Mouse (Mus musculus): Measurements from ENCODE around the gene Tcea3. TPM values are rescaled to one million over a fixed set of nuclear protein-coding genes. Genes with fewer than 3 reads are reported as not detected.

Gene Tcea3
- polyA plus RNA-seq, 1 experiment from 2014 or later = 17.3 TPM

DNA sequence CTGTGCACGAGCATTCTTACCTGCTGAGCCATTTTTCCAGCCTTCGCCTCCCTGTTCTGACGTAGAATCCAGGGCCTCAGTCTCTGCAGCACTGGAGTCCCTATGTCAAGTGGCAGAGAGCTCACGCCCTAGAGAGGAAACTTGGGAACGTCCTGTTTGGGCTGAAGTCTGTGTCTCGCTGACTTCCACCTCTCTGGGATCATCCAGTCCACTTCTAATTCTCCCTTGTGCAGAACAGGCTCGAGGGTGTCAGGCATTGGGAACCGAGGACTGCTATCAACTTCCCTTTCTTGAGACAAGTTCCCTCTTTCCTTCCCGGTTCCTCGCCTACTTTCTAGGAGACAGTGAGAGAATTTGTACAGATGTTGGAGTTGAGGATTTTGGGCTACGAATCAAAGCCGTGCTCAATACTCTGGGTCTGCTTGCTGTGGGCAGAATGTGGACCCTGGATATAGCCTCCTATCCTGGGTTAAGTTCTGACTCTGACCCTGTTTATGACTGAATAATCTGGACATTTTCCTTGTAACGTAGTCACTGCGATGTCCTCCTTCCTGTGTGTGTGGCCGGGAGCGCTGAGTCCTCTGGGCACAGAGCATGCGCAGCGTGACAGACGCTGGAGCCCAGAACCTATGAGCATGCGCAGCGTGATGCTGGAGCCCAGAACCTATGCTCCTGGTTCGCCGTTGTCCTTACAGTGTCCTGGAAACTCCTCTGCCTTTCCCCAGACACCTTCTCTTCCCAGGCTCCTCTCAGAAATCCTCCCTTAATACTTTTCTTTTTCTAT, 22.7 kb upstream of the Tcea3 start:
- H3K9ac ChIP-seq (ENCODE audit: low read depth, low read length) = no peak overlapping the region
- H3K4me2 ChIP-seq = no peak overlapping the region
- peaks cover 14% of the 10 kb centered on the region for H3K27me3 ChIP-seq (replicated peaks; ENCODE audit: control insufficient read depth, insufficient read depth, low read length)
- no peaks in the 10 kb centered on the region for H3K9me3 ChIP-seq (ENCODE audit: control insufficient read depth, low read length)
- no peak overlapping the region for H3K4me3 ChIP-seq (ENCODE audit: low read depth, low read length)
- H3K27ac ChIP-seq (ENCODE audit: low read depth, low read length) = no peak overlapping the region
- no peak for DNase-seq (ENCODE audit: low spot score)
- WGBS = 63% methylated on average over 23 of the region's 23 CpGs
- ATAC-seq (replicated peaks; ENCODE audit: low FRiP score) = no peak
- no peaks in the 10 kb centered on the region for H3K36me3 ChIP-seq (ENCODE audit: control insufficient read depth, insufficient read depth, low read length)
- H3K4me1 ChIP-seq (replicated peaks; ENCODE audit: control insufficient read depth, insufficient read depth, low read length) = no peaks in the 10 kb centered on the region

DNA sequence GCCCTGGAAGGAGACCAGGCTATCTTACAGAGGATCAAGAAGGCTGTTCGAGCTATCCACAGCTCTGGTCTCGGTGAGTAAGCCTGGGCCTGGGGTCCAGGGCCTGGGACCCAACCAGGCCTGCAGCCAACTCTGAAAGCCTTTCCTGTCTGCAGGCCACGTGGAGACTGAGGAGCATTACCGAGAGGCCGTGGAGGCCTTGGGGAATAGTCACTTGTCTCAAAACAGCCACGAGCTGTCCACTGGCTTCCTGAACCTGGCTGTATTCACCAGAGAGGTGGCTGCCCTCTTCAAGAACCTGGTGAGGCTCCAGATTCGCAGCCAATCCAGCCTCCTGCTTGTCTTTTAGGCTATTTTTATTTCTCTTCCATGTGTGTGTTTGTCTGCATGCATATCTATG, 20.1 kb upstream of the Tcea3 start:
- DNase-seq (ENCODE audit: low spot score) (no peak), ATAC-seq (replicated peaks; ENCODE audit: low FRiP score) (no peak)
- no peaks in the 10 kb centered on the region for H3K4me1 ChIP-seq (replicated peaks; ENCODE audit: control insufficient read depth, insufficient read depth, low read length)
- H3K36me3 ChIP-seq (ENCODE audit: control insufficient read depth, insufficient read depth, low read length) = no peaks in the 10 kb centered on the region
- no peaks in the 10 kb centered on the region for H3K27me3 ChIP-seq (replicated peaks; ENCODE audit: control insufficient read depth, insufficient read depth, low read length)
- WGBS = 63% methylated on average over 7 of the region's 7 CpGs
- no peak overlapping the region for H3K4me2 ChIP-seq
- H3K9ac ChIP-seq (ENCODE audit: low read depth, low read length) = no peak overlapping the region
- H3K27ac ChIP-seq (ENCODE audit: low read depth, low read length) = no peak overlapping the region
- no peak overlapping the region for H3K4me3 ChIP-seq (ENCODE audit: low read depth, low read length)
- H3K9me3 ChIP-seq (ENCODE audit: control insufficient read depth, low read length) = no peaks in the 10 kb centered on the region

DNA sequence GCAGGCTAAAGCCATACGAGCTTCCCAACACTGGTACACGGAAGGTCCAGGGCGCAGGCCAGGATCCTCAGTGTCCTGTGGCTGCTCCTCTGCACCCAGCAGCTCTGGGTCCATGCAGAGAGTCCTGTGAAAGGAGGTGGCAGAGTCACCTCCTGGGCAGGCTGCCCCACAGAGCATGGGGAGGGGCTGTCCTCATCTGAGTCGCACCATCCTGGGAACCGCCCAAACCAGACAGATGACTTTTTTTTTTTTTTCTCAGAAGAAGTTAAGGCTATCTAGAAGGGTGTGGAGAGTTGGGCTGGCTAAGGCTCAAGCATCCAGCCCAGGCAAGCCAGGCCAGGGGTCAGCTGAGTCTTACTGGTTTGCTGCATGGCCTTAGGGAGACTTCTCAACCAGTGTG, 18.9 kb upstream of the Tcea3 start:
- no peak overlapping the region for H3K4me2 ChIP-seq
- DNase-seq (ENCODE audit: low spot score) (no peak), ATAC-seq (replicated peaks; ENCODE audit: low FRiP score) (no peak)
- H3K27me3 ChIP-seq (replicated peaks; ENCODE audit: control insufficient read depth, insufficient read depth, low read length) = no peaks in the 10 kb centered on the region
- H3K4me3 ChIP-seq (ENCODE audit: low read depth, low read length) = no peak overlapping the region
- H3K27ac ChIP-seq (ENCODE audit: low read depth, low read length) = no peak overlapping the region
- H3K36me3 ChIP-seq (ENCODE audit: control insufficient read depth, insufficient read depth, low read length) = no peaks in the 10 kb centered on the region
- no peak overlapping the region for H3K9ac ChIP-seq (ENCODE audit: low read depth, low read length)
- no peaks in the 10 kb centered on the region for H3K4me1 ChIP-seq (replicated peaks; ENCODE audit: control insufficient read depth, insufficient read depth, low read length)
- H3K9me3 ChIP-seq (ENCODE audit: control insufficient read depth, low read length) = no peaks in the 10 kb centered on the region
- WGBS = 65% methylated on average over 5 of the region's 5 CpGs

DNA sequence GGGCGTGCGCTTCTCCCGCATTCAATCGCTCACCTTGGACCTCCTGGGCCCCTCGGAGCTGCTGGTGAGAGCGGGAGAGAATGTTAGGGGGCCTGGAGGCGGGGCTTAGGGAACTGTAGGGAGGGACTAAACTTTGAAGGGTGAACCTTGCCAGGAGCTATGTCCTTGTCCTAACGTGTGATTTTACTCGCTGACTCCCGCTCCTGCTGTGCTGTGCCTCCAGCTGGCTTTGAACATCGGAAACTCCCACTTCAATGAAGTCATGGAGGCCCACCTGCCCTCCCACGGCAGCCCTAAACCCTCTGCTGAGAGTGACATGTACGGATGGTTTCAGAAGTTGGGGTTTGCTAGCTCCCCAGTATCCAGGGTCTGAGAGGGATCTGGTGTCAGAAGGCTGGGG, 8.9 kb upstream of the Tcea3 start:
- H3K27ac ChIP-seq (ENCODE audit: low read depth, low read length) = no peak overlapping the region
- no peaks in the 10 kb centered on the region for H3K4me1 ChIP-seq (replicated peaks; ENCODE audit: control insufficient read depth, insufficient read depth, low read length)
- WGBS = 17% methylated on average over 13 of the region's 13 CpGs
- no peak for ATAC-seq (replicated peaks; ENCODE audit: low FRiP score)
- H3K27me3 ChIP-seq (replicated peaks; ENCODE audit: control insufficient read depth, insufficient read depth, low read length) = peaks cover 61% of the 10 kb centered on the region
- 0 out of 2 replicates have a peak overlapping the region, but pooled peaks have one; percentile 20 for H3K4me2 ChIP-seq
- no peak overlapping the region for H3K9ac ChIP-seq (ENCODE audit: low read depth, low read length)
- H3K9me3 ChIP-seq (ENCODE audit: control insufficient read depth, low read length) = no peaks in the 10 kb centered on the region
- DNase-seq (ENCODE audit: low spot score) = no peak
- no peak overlapping the region for H3K4me3 ChIP-seq (ENCODE audit: low read depth, low read length)
- H3K36me3 ChIP-seq (ENCODE audit: control insufficient read depth, insufficient read depth, low read length) = no peaks in the 10 kb centered on the region

DNA sequence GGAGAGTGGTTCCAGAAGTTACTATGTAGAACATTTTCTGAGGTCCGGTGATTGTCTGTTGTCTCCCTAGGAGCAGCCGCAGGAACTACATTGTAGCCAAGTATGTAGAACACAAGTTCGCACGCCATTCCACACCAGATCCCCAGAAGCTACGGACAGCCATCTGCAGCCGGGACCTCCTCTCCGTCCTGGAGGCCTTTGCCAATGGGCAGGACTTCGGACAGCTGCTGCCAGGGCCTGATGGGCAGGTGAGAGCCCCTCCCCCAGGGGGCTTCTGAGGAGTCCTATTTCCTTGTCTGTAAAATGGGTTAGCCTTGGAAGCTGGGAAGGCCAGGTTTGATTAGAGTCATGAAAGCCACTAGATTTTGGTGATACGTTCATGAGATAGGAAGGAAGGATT, 8.4 kb upstream of the Tcea3 start:
- no peak overlapping the region for H3K9ac ChIP-seq (ENCODE audit: low read depth, low read length)
- no peaks in the 10 kb centered on the region for H3K9me3 ChIP-seq (ENCODE audit: control insufficient read depth, low read length)
- H3K4me2 ChIP-seq = no peak overlapping the region
- DNase-seq (ENCODE audit: low spot score) (no peak), ATAC-seq (replicated peaks; ENCODE audit: low FRiP score) (no peak)
- H3K27ac ChIP-seq (ENCODE audit: low read depth, low read length) = no peak overlapping the region
- H3K36me3 ChIP-seq (ENCODE audit: control insufficient read depth, insufficient read depth, low read length) = no peaks in the 10 kb centered on the region
- no peak overlapping the region for H3K4me3 ChIP-seq (ENCODE audit: low read depth, low read length)
- H3K27me3 ChIP-seq (replicated peaks; ENCODE audit: control insufficient read depth, insufficient read depth, low read length) = peaks cover 62% of the 10 kb centered on the region
- WGBS = 57% methylated on average over 9 of the region's 9 CpGs
- no peaks in the 10 kb centered on the region for H3K4me1 ChIP-seq (replicated peaks; ENCODE audit: control insufficient read depth, insufficient read depth, low read length)

DNA sequence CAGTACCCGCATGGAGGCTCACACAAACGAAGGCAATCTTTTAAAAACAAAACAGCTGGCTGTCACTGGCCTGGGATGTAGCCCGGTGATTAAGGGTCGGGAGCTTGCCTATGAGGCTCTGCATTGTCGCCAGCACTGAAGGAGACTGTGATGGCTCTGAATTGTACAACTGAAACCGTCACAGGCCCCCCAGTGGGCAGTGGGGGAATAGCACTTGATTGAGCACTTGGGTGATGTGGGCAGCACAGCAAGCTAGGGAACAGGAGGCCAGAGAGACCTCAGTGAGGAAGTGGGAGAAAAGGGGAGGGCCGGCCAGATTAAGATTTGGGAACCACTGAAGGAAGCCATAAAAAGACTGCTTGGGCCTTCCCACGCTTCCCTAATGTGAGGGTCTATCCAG, 7.9 kb upstream of the Tcea3 start:
- H3K27me3 ChIP-seq (replicated peaks; ENCODE audit: control insufficient read depth, insufficient read depth, low read length) = peaks cover 64% of the 10 kb centered on the region
- no peak overlapping the region for H3K4me3 ChIP-seq (ENCODE audit: low read depth, low read length)
- WGBS = 14% methylated on average over 8 of the region's 8 CpGs
- H3K27ac ChIP-seq (ENCODE audit: low read depth, low read length) = no peak overlapping the region
- H3K4me1 ChIP-seq (replicated peaks; ENCODE audit: control insufficient read depth, insufficient read depth, low read length) = no peaks in the 10 kb centered on the region
- H3K4me2 ChIP-seq = no peak overlapping the region
- no peak overlapping the region for H3K9ac ChIP-seq (ENCODE audit: low read depth, low read length)
- peak; percentile 78 for DNase-seq (ENCODE audit: low spot score)
- no peak; the same call in 1 of the 2 replicates for ATAC-seq (replicated peaks; ENCODE audit: low FRiP score)
- H3K36me3 ChIP-seq (ENCODE audit: control insufficient read depth, insufficient read depth, low read length) = no peaks in the 10 kb centered on the region
- no peaks in the 10 kb centered on the region for H3K9me3 ChIP-seq (ENCODE audit: control insufficient read depth, low read length)

DNA sequence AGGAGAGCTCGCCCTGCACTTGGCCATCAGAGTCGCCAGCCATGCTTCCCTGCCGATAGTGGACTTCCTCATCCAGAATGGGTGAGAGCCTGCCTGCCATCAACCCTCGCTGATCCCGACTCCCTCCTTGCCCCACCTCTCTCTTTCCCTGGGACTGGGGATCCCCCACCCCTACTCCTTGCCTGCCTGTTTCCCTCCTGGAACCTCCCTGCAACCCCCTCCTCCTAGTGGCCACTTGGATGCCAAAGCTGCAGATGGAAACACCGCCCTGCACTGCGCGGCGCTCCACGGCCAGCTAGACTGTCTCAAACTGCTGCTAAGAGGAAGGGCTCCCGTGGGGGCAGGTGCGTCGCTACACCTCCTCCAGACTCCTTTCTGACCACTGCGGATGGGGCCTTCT, 7.4 kb upstream of the Tcea3 start:
- H3K4me2 ChIP-seq = no peak overlapping the region
- no peak for DNase-seq (ENCODE audit: low spot score)
- peaks cover 69% of the 10 kb centered on the region for H3K27me3 ChIP-seq (replicated peaks; ENCODE audit: control insufficient read depth, insufficient read depth, low read length)
- no peak overlapping the region for H3K4me3 ChIP-seq (ENCODE audit: low read depth, low read length)
- no peak overlapping the region for H3K9ac ChIP-seq (ENCODE audit: low read depth, low read length)
- H3K27ac ChIP-seq (ENCODE audit: low read depth, low read length) = no peak overlapping the region
- H3K36me3 ChIP-seq (ENCODE audit: control insufficient read depth, insufficient read depth, low read length) = no peaks in the 10 kb centered on the region
- WGBS = 57% methylated on average over 14 of the region's 14 CpGs
- no peaks in the 10 kb centered on the region for H3K4me1 ChIP-seq (replicated peaks; ENCODE audit: control insufficient read depth, insufficient read depth, low read length)
- no peaks in the 10 kb centered on the region for H3K9me3 ChIP-seq (ENCODE audit: control insufficient read depth, low read length)
- ATAC-seq (replicated peaks; ENCODE audit: low FRiP score) = no peak

DNA sequence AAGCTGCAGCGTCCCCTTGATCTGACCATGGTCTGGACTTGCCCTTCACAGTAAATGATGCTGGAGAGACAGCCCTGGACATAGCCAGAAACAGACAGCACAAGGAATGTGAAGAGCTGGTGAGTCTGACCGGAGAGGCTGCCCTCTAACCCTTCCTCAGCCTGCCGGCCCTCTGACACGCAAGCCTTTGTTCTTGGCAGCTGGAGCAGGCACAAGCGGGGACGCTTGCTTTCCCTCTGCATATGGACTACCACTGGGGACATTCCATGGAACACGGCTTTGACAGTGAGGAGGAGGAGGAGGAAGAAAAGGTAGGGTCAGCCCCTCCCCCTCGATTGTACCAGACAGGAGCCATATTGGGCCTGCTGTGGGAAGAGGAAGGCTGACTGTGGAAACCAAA, 6.6 kb upstream of the Tcea3 start:
- H3K4me2 ChIP-seq = no peak overlapping the region
- no peak overlapping the region for H3K9ac ChIP-seq (ENCODE audit: low read depth, low read length)
- ATAC-seq (replicated peaks; ENCODE audit: low FRiP score) (no peak), DNase-seq (ENCODE audit: low spot score) (no peak)
- no peaks in the 10 kb centered on the region for H3K36me3 ChIP-seq (ENCODE audit: control insufficient read depth, insufficient read depth, low read length)
- no peaks in the 10 kb centered on the region for H3K4me1 ChIP-seq (replicated peaks; ENCODE audit: control insufficient read depth, insufficient read depth, low read length)
- H3K27ac ChIP-seq (ENCODE audit: low read depth, low read length) = no peak overlapping the region
- no peaks in the 10 kb centered on the region for H3K9me3 ChIP-seq (ENCODE audit: control insufficient read depth, low read length)
- H3K4me3 ChIP-seq (ENCODE audit: low read depth, low read length) = no peak overlapping the region
- peaks cover 77% of the 10 kb centered on the region for H3K27me3 ChIP-seq (replicated peaks; ENCODE audit: control insufficient read depth, insufficient read depth, low read length)
- 67% methylated on average over 8 of the region's 8 CpGs for WGBS

DNA sequence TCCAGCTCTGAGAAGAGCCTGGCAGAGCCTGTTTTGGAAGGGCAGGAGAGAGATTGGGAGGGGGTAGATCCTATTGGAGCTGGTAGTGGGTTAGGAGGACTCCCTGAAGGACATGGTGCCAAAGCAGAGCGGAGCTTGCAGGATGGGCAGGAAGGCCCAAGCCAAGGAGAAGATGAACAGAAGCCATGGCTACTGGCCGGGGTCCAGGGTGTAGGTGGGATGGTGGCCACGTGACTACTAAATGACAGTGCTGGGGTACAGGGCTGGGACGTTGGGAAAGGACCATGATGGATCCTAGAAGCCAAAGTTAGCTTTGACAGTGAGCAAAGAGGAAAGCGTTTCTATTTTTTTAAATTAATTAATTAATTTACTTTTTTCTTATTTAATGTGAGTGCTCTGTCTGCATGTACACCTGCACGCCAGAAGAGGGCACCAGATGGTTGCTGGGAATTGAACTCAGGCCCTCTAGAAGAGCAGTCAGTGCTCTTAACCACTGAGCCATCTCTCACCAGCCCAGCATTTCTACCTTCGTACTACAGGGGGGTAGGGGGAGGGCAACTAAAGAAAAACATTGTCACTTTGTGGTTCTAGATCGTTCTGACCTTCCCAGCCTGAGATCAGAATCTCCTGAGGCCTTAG, 5.3 kb upstream of the Tcea3 start:
- Histone ChIP-seq H3K4me3 (ENCODE audit: low read depth, low read length) (no peak overlapping the region), H3K27me3 (replicated peaks; ENCODE audit: control insufficient read depth, insufficient read depth, low read length) (peaks cover 89% of the 10 kb centered on the region), H3K27ac (ENCODE audit: low read depth, low read length) (no peak overlapping the region), H3K4me2 (no peak overlapping the region), H3K36me3 (ENCODE audit: control insufficient read depth, insufficient read depth, low read length) (no peaks in the 10 kb centered on the region), H3K9ac (ENCODE audit: low read depth, low read length) (no peak overlapping the region), H3K4me1 (replicated peaks; ENCODE audit: control insufficient read depth, insufficient read depth, low read length) (peaks cover 6% of the 10 kb centered on the region; the same call in 1 of the 2 replicates), H3K9me3 (ENCODE audit: control insufficient read depth, low read length) (no peaks in the 10 kb centered on the region)
- ATAC-seq (replicated peaks; ENCODE audit: low FRiP score) (no peak), DNase-seq (ENCODE audit: low spot score) (no peak)
- WGBS = 37% methylated on average over 8 of the region's 8 CpGs
